Mouse (Mus musculus) intestine, embryonic 16.5 days (tissue): Measurements from ENCODE around the gene Chil3. TPM values are rescaled to one million over a fixed set of nuclear protein-coding genes. Genes with fewer than 3 reads are reported as not detected.
"Not testable (repeated sequence)": the region's sequence is repeated elsewhere in the genome, so short reads cannot be mapped to it uniquely, and the experiment has no call there.

Experiments
- ATAC-seq: fragments of 200-750 bp; cut with Nextera tagmentation; 2 replicates; pipeline ENCODE4 v1.8.0; 2017; ENCODE audit warnings: moderate TSS enrichment, moderate library complexity
- H3K27ac ChIP-seq: fragments of 300-500 bp; sonication (generic); 2 replicates; pipeline ENCODE4 v1.5.1; 2014; ENCODE audit warnings: mild to moderate bottlenecking, low read length
- H3K27me3 ChIP-seq: fragments of 300-500 bp; sonication (generic); replicated peaks from 2 replicates; pipeline ENCODE4 v1.6.1; 2014; ENCODE audit warnings: low read length, control low read depth, mixed read lengths; ENCODE audit not compliant: control insufficient read depth, insufficient read depth
- H3K36me3 ChIP-seq: fragments of 300-500 bp; sonication (generic); 2 replicates; pipeline ENCODE4 v1.6.1; 2014; ENCODE audit warnings: low read length, control low read depth; ENCODE audit not compliant: control insufficient read depth, insufficient read depth
- H3K4me1 ChIP-seq: fragments of 300-500 bp; sonication (generic); 2 replicates; pipeline ENCODE4 v1.6.1; 2014; ENCODE audit warnings: low read length, control low read depth, mixed read lengths; ENCODE audit not compliant: control insufficient read depth, insufficient read depth
- H3K4me2 ChIP-seq: fragments of 300-500 bp; sonication (generic); 2 replicates; pipeline ENCODE4 v1.6.1; 2014; ENCODE audit warnings: low read depth, low read length, control low read depth
- H3K4me3 ChIP-seq: fragments of 300-500 bp; sonication (generic); 2 replicates; pipeline ENCODE4 v1.5.1; 2014; ENCODE audit warnings: mild to moderate bottlenecking, low read length
- H3K9ac ChIP-seq: fragments of 300-500 bp; sonication (generic); 2 replicates; pipeline ENCODE4 v1.6.1; 2014; ENCODE audit warnings: low read depth, low read length
- H3K9me3 ChIP-seq: fragments of 300-500 bp; sonication (generic); 2 replicates; pipeline ENCODE4 v1.6.1; 2016; ENCODE audit warnings: low read length, control low read depth; ENCODE audit not compliant: control insufficient read depth
- WGBS: fragments of 180-500 bp; shearing (Covaris S2); extraction: QIAGEN DNeasy Blood & Tissue Kit; methylation state at CpG from one replicate; pipeline ENCODE4 v1.1.7; 2014; 5-methylcytosine and 5-hydroxymethylcytosine counted together
- polyA plus RNA-seq: library from polyadenylated mRNA; unstranded; fragments of >200 nt; fragmentation: Nextera tagmentation; extraction: Ambion mirVana; gene quantifications from 2 replicates; pipeline ENCODE4 v1.2.1, GENCODE M21; 2015

Gene Chil3
- 0.35 and 0.55 TPM in 2 replicates for polyA plus RNA-seq

DNA sequence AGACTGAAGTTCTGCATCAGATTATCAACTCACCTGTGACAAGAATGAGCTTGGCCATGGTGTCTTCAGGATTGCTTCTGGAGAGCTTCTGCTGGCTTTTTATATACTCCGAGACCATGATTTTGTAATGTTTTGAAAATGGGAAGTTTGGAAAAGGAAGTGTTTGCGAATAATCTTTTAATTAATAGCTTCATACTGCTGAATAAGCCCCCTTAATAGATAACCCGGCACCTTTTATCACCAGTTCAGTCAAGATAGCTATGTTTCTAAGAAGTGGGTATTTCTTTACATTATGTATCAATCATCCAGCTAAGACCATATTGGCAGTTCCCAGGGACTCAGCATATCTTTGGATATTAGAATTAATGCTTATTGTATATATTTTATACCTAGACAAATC lies at the start of gene Chil3:
TSS of gene Chil3 (minus strand) at position 101 of the 400 bp plus-strand sequence.
- no peak within 1 kb of the TSS for H3K4me2 ChIP-seq
- no peak within 1 kb of the TSS for H3K4me3 ChIP-seq
- no peak within 1 kb of the TSS for H3K9ac ChIP-seq
- H3K9me3 ChIP-seq, result no peaks in the 10 kb centered on the region
- WGBS, result 79% methylated on average over 3 of the region's 3 CpGs
- no peaks in the 10 kb centered on the region for H3K36me3 ChIP-seq
- H3K27ac ChIP-seq, result no peak within 1 kb of the TSS
- no peak for ATAC-seq
- H3K4me1 ChIP-seq, result no peaks in the 10 kb centered on the region
- H3K27me3 ChIP-seq, result no peaks in the 10 kb centered on the region

DNA sequence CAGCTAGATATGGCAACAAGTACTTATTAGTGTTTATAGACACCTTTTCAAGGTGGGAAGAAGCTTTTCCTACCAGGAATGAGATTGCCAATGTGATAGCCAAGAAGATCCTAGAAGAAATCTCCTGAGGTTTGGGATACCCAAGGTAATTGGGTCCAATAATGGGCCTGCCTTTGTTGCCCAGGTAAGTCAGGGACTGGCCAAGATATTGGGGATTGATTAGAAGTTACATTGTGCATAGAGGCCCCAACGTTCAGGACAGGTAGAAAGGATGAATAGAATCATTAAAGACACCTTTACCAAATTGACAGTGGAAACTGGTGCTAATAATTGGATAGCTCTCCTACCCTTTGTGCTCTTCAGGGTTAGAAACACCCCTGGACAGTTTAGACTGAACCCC lies 30.7 kb upstream of the Chil3 start:
- H3K4me3 ChIP-seq, H3K9ac ChIP-seq, H3K27me3 ChIP-seq, H3K4me1 ChIP-seq, ATAC-seq, H3K9me3 ChIP-seq, H3K27ac ChIP-seq, H3K4me2 ChIP-seq, H3K36me3 ChIP-seq: not testable (repeated sequence)
- WGBS, result 62% methylated on average over 1 of the region's 1 CpGs

GRCm38 (mm10) chr3:106197246-106197645 lies 29.9 kb upstream of the Chil3 start:
- H3K4me1 ChIP-seq, H3K4me3 ChIP-seq, ATAC-seq, H3K27me3 ChIP-seq, H3K9me3 ChIP-seq, H3K36me3 ChIP-seq, H3K27ac ChIP-seq, H3K4me2 ChIP-seq, H3K9ac ChIP-seq: not testable (repeated sequence)
- 60% methylated on average over 2 of the region's 2 CpGs for WGBS

DNA sequence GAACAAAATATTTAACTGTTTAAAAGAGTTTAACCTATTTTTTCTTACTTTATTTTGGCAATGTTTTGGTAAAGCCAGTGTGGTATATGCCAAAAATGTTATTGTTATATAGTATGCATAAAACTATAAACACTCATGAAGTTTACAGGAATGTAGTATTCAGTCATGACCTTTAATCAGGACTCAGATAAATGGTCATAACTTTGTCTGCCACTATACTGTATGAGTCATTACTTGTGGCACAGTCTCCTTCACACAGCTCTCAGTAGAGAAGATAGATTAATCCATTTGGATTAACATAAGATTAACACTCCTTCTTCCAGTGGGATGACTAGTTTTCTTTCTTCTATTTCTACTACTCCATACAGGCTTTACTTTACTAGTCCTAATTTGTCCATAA lies 28.9 kb upstream of the Chil3 start:
- ATAC-seq, result no peak
- Histone ChIP-seq H3K9me3 (peaks cover 4% of the 10 kb centered on the region; the same call in 1 of the 2 replicates), H3K4me3 (no peak overlapping the region), H3K4me2 (no peak overlapping the region), H3K36me3 (no peaks in the 10 kb centered on the region), H3K9ac (no peak overlapping the region), H3K27ac (no peak overlapping the region), H3K4me1 (no peaks in the 10 kb centered on the region), H3K27me3 (no peaks in the 10 kb centered on the region)

DNA sequence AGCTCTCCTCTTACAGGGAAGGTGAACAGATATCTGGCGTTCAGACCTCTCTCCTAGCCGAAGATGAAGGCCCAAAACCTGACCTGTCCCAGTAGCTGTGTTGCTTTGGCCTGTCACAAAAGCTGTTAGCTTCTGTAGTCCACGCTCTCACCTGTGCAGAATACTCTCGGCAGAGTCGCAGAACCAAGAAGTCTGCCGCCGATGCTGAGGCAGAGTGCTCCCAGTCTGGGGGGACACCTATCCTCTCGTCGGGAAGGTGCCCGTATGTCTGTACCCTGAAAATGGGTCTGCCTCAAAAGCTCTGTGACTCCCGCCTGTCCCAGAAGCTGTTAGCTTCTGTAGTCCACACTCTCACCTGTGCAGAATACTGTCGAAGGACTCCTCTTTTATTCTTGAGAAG lies 28.1 kb upstream of the Chil3 start:
- Histone ChIP-seq H3K36me3 (no peaks in the 10 kb centered on the region), H3K27ac (no peak overlapping the region), H3K9me3 (peaks cover 4% of the 10 kb centered on the region; the same call in 1 of the 2 replicates), H3K27me3 (no peaks in the 10 kb centered on the region), H3K4me2 (no peak overlapping the region), H3K4me1 (no peaks in the 10 kb centered on the region), H3K9ac (no peak overlapping the region), H3K4me3 (no peak overlapping the region)
- WGBS, result 90% methylated on average over 12 of the region's 12 CpGs
- ATAC-seq, result no peak

GRCm38 (mm10) chr3:106187991-106188390 lies 20.6 kb upstream of the Chil3 start:
- Histone ChIP-seq H3K36me3 (no peaks in the 10 kb centered on the region), H3K4me2 (no peak overlapping the region), H3K4me3 (no peak overlapping the region), H3K27me3 (no peaks in the 10 kb centered on the region), H3K9me3 (peaks cover 3% of the 10 kb centered on the region; the same call in 1 of the 2 replicates), H3K9ac (no peak overlapping the region), H3K4me1 (no peaks in the 10 kb centered on the region), H3K27ac (no peak overlapping the region)
- 79% methylated on average over 2 of the region's 2 CpGs for WGBS
- ATAC-seq, result no peak

GRCm38 (mm10) chr3:106177509-106178189 lies 10.3 kb upstream of the Chil3 start:
- no peak overlapping the region for H3K27ac ChIP-seq
- H3K9ac ChIP-seq, result no peak overlapping the region
- no peak for ATAC-seq
- no peaks in the 10 kb centered on the region for H3K36me3 ChIP-seq
- WGBS, result 87% methylated on average over 13 of the region's 13 CpGs
- no peaks in the 10 kb centered on the region for H3K4me1 ChIP-seq
- no peak overlapping the region for H3K4me2 ChIP-seq
- H3K4me3 ChIP-seq, result no peak overlapping the region
- H3K9me3 ChIP-seq, result no peaks in the 10 kb centered on the region; the same call in 1 of the 2 replicates
- no peaks in the 10 kb centered on the region for H3K27me3 ChIP-seq

- H3K27me3 ChIP-seq, H3K4me3 ChIP-seq, H3K9ac ChIP-seq, H3K4me2 ChIP-seq, ATAC-seq, H3K27ac ChIP-seq, H3K4me1 ChIP-seq, H3K36me3 ChIP-seq, H3K9me3 ChIP-seq: not testable (repeated sequence)
- WGBS, result 65% methylated on average over 2 of the region's 2 CpGs
Observed at GRCm38 (mm10) chr3:106174971-106175370, 7.6 kb upstream of the Chil3 start.

DNA sequence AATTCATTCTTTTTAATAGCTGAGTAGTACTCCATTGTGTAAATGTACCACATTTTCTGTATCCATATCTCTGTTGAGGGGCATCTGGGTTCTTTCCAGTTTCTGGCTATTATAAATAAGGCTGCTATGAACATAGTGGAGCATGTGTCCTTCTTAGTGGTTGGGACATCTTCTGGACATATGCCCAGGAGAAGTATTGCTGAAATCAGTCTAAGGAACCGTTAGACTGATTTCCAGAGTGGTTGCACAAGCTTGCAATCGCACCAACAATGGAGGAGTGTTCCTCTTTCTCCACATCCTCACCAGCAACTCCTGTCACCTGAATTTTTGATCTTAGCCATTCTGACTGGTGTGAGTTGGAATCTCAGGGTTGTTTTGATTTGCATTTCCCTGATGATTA lies 5.1 kb upstream of the Chil3 start:
- WGBS, result 78% methylated on average over 2 of the region's 2 CpGs
- H3K4me3 ChIP-seq, H3K27ac ChIP-seq, H3K36me3 ChIP-seq, ATAC-seq, H3K27me3 ChIP-seq, H3K4me2 ChIP-seq, H3K9ac ChIP-seq, H3K9me3 ChIP-seq, H3K4me1 ChIP-seq: not testable (repeated sequence)
